Mouse (Mus musculus): Measurements from ENCODE around the gene Mrpl43.

Gene Mrpl43

DNA sequence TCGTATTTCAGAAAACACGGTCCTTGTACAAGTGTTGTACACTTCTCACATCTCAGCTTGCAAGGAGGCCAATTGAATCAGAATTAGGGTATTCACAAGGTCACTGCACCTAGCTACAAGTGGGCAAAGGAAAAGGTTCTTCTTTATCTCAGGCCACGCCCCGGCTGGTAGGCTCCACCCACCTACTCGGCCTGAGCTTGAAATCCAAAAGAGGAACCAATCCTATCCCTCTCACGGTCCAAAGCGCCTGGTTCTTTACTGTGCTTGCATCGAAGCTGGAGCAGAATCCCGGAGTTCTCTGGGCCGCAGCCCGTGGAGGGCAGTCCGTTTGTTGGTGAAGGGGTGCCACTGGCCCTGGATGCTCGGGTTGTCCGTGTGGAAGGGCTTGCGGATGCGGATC lies 798 bp downstream of the Mrpl43 start, which contains the start of gene Twnk:
TSS of gene Twnk (plus strand) at position 220 of the 400 bp plus-strand sequence.
- no peak for DNase-seq

DNA sequence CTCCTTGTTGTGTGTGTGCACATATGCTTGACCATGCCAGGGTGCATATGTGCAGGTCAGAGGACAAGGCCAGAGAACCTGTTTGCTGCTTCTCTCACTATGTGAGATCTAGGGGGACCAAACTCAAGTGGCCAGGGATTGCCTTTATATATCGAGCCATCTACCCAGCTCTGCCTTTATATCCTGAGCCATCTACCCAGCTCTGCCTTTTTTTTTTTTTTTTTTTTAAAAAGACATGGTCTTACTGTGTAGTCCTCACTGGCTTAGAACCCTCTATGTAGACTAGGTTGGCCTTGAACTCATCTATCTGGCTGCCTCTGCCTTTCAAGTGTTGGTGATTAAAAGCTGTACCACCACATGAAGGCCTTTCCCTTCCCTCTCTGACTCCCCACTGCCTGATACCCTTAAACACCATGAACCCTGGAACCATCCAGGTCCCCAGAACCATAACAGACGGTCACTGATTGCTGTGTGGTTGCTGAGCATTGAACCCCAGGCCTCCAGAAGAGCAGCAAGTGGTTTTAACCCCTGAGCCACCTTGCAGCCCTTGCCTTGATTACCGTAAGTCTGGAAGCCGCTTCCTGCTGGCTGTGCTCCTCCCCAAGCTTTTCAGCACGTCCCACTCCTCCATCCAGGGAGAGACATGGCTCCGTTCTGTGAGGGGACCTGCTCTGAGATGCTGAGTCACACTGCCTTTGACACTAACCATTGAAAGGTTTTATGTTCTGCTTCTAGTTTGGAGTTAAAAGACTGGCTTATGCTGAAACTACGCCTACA lies 2.3 kb downstream of the Mrpl43 start:
- no peak for DNase-seq

DNA sequence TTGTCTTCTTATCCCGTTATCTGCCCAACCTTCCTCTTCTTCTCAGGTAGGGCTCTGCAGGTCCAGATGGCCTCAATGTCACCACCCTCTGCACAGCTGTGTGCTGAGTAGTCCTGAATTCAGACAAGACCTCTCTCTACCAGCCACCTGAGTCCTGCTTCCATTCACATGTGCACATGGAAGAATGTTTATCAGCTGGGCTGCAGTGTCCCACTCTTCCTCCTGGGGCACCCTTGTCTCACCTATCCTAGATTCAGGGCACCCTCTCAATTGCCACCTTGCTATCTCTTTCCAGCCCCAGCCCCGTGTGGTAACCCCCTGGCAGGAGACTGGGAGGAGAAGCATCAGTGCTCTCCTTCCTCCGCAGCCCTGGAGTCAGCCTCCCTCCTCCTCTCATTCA lies 3.9 kb downstream of the Mrpl43 start:
- DNase-seq, result no peak

DNA sequence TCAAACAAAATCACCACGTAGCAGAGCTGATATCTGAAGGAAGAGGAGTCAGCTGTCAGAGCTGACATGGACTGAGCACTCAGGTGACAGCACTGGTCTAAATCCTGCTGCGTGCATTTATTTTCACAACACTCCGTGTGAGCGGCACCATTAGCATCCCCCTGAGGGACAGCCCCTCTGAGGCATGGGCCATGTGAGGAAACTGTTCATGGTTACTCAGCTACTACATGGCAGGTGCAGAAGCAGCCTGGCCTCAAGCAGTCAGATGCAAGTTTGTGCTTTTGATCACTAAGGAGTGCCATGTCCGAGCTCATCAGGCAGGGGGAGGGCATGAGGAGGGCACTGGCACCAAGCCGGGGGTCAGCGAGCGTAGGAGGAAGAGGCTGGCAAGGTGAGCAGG lies 6.6 kb downstream of the Mrpl43 start:
- no peak for DNase-seq

DNA sequence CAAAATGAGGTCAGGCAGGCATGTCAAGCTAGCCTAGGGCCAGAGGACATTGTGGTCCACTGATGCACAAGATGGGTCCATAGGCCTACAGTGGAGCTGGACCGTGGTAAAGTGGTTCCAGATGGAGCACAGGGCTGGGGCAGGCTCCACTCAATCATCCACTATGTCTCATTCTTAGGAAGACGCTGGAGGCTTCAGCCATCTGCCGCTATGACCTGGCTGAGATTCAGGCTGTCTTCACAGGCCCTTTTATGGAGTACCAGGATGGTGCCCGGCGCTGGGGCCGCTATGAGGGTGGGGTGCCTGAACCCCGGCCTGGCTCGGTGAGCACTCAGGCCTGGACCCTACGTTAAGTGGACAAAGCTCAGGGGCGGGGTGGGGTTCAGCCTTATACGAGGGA lies 8.5 kb downstream of the Mrpl43 start:
- DNase-seq, result no peak

DNA sequence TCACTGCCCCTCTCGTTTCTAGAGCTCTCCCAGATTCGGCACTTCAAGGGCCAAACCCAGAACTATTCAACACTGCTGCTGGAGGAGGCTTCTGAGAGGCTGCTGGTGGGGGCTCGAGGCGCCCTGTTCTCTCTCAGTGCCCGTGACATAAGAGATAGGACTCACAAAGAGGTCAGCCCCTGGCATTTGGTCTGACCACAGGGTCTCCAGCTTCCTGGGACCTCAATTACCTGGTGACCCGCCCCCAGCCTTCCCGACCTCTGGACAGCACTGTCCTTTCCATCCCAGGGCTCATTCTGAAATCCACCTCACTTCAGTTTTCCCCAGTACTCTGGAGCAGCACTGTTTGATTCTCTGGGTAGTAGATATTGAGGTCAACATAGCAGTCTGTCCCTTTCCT lies 13.5 kb downstream of the Mrpl43 start:
- no peak for DNase-seq

DNA sequence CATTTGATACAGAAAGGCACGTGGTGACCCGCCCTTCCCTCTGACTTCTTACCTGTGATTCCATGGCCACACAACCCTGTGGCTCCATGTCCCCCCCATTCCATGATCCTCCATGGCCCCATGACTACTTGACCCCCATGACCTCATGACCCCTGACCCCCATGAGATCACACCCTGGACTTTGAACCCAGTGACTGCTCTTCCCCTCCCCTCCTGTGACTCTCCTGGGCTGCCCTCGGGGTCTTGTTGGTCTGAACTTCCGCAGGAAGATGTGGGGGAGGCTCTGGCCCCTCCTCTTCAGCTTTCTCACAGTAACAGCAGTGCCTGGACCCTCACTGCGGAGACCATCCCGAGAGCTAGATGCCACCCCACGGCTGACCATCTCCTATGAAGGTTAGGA lies 14.0 kb downstream of the Mrpl43 start:
- no peak for DNase-seq

DNA sequence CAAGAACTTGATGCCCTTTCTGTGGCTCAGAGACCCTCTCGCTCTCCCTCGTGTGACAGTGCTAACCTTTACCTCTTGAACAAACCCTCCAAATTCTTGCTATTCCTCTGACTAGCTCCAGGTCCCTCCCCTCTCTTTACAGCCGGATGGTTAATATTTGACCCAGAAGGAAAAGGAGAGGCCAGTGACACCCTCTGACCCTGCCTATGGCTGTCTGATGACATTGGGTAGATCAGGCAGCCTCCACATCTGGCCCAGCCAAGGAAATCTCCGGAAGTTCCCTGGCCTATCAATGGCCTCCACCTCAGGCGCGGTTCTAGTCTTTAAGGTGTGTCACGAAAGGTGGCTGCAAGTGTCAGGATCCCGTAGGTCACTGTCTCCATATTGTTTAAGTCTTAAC lies 15.2 kb downstream of the Mrpl43 start:
- DNase-seq, result no peak

DNA sequence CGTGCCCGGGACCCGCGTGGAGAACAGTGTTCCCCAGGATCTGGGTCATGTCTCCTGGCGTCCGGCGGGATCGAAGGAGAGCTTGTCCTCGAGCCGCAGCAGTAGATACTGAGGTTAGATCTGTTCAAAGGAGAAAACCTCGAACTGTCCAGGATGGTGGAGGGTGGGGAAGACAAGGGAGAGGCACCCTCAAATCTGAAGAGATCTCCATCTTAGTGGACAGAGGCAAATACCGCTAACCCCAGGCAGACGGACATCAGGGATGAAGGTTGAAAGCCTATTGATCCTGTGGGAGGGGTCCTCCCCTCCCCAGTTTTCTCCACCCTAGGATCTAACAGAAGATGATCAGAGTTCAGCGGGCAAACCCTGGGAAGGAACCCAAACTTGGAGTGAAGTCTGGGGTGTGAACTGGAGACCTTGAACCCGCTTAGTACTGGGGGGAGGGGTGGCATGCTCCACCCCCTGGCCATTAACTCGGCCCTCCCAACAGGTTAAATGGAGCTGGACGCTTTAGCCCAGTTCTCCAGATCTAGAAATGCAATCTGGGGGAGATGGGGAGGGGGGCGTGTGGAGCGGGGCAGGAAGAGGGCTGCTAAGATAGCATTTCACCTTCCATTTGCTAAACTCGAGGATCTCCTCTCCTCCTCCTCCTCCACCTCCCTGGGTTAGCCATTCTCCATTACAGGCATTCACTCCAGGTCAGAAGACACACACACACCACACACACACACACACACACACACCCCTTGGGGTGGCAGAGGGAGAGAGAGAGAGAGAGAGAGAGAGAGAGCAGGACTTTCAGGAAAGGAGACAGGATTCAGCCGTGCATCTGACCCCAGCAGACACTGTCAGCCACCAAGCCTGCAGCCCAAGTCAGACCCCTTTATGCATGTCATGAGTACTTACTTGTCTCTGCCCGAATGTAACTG lies 16.4 kb downstream of the Mrpl43 start:
- DNase-seq, result no peak

DNA sequence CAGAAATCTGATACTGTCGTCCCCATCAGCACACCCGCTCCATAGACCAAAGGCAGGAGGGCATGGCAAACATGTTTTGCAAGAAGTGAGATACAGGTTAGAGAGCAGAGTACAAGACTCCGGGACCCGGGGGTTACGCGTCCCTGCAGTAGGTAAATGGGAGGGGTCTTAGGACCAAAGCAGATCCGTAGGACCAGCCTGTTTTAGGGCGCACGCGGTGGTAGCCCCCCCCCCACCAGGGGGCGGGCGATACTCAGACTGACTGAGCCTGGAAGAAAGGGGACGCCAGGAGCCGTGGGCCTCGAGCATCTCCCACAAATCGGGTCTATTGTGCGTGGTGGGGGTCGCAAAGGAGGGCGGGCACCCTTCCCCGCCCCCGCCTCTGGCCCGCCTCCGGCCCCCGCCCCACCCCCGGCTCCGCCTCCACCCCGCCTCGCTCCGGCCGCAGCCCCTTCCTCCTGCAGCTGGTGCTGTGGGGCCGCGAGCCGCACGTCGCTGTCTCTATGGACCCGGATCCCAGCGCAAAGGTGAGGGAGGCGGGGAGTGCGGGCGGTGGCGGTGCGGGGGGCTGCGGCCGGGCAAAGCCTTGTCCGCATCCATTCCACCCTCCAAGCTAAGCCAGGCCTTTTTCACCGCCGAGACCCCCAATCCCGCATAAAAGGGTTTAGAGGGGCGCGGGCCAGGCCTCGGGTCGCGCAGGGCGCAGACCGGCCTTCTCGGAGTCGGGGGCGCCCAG lies 17.2 kb downstream of the Mrpl43 start, which contains the start of gene Sema4g:
TSS of gene Sema4g (plus strand) at position 271 of the 736 bp plus-strand sequence.
- peak; percentile 79 for DNase-seq

DNA sequence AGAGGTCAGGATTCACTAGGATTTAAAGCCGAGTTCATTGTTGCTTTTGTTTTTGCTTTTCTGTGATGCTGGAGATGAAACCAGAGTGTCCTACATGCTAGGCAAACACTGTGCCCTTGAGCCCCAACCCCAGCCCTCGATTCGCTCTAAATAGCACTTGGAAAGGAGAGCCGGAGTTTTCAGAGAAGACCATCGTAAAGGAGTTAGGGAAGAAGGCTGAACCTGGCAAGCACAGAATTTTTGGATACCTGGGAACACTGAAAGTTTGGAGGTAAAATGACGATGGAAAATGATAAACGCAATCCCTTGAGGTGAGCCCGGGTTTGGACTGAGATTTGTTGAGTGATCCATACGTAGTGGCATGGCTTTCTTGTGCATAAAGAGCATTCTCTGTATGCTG lies 17.9 kb downstream of the Mrpl43 start:
- DNase-seq, result no peak

DNA sequence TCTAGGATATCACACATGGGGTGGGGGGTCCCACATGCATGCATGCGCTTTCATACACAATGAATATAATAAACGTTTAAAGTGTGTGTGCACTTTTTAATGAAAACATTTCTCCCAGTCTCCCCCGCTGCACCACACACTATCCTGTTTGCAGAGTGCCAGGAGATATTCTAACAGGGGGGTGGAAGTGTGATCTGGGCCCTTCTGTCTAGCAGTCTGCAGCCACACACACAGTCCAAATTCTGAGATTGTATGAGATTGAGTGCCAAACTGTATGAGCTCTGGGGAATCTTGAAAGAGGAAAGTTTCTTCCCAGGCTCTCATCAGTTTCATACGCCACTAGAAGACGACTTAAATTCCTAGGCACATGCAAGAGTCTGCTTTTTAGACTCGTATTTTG lies 18.4 kb downstream of the Mrpl43 start:
- DNase-seq, result no peak

DNA sequence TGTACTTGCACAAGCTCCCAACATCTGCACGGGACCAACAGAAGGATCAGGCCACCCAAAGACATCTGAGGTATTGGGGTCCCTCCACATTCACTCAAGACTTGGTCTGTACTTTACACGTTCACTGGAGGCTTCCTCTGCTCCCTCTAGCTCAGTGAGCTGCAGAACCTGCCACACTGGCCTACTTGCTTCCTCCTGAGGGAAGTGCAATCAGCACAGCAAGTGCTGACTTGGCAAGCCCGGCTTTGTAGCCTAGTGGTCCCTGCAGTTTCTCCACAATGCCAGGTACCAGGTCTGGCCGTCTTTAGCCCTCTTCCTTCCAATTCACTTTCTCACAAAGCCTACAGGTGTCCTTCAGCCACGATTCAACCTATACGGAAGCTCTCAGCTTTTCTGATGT lies 19.2 kb downstream of the Mrpl43 start:
- DNase-seq, result no peak

DNA sequence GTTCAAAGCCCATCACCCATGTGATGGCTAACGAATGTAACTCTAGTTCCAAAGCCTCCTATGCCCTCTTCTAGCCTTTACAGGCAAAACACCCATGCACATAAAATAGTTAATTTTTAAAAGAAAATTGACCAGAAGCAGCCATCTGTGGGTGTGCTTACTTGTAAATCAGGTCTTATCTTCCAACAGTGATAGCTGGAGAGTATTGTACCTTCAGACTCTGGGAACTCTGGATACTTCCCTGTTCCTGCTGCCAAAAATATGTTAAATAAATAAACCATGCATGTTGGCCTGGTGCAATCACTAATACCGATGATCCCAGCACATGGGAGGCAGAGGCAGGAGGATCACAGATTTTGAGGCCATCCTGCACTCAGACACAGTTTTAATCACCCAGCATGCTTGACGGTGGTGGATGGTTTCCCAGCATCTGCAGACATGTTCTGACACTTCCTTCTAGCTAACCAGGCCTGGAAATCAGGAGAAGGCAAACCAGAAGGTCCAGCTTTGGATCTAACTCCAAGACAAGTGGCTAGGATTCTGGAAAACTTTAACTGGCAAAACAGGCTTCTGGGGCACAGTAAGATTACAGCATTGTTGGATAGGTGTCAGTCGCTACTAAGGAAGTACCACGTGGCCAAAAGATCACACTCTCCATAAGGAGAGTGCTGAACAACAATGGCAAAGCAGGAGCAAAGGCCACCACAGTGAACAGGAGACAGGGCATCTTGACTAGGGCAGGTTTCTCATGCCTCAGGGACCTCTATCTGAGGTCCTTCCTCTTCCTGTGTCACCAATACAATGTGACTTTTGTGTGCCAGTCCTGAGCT lies 20.9 kb downstream of the Mrpl43 start:
- no peak for DNase-seq

DNA sequence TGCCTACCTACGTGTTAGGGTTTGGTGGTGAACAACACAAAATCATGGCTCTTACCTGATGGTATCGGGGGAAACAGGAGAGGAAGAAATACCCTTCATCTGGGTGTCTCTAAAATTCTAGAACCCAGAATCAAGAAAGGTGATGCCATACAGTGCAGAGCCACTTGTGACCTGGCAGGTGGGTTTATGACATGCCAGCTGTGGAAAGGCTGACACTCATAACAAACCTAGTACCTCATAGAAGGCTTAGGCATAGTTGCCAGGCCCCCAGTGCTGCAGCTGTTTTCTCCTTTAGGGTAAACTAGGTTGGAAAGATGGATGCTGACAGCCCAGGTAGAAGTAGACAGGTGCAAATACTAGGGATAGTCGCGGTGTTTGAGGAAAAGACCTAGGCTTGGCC lies 21.8 kb downstream of the Mrpl43 start:
- DNase-seq, result no peak

DNA sequence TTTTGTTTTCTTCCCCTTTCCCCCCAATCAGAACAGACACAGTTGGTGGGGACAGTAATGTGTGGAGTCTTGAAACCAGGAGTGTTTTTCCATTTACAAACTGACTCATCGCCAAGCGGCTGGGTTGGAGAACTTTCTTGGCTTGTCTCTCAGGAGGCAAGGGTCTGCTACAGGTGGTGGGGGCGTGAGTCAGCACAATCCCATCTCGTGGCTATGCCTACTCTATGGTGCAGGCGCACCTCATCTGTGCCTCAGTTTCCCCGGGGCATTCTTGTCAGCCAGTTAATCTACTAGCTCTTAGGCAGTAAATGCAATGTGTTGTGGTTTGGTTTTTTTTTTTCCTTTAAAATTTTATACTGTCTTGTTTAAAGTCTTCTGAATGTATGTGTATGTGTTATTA lies 22.9 kb downstream of the Mrpl43 start:
- no peak for DNase-seq

DNA sequence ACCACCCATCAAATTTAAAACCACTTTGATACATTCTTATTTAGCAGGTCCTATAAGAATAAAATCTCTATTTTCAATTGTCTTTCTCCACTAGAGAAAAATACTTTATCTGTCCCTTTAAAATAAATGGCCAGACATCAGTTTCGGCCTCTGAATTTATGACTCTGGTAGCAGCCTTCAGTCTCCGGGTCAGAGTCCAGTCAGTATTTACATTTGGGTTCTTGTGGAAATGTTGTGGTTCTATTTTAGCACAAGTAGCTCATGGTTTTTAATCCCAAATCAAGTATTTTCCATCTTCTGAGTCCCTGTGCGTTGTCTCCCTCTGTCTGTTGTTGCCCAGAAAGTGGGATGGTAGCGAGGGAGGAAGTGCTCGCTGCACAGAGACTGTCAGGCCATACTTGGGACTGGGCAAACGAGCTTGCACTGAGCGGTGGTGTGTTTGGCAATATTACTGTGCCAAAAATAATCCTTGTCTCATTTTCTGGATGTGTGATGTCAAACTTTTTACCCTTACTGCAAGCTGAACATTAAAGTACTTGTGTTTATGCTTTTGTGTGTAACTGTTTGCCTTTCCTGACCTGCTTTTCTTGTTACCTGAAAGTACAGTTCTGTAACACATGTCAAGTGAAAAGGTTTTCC lies 23.6 kb downstream of the Mrpl43 start:
- no peak for DNase-seq

DNA sequence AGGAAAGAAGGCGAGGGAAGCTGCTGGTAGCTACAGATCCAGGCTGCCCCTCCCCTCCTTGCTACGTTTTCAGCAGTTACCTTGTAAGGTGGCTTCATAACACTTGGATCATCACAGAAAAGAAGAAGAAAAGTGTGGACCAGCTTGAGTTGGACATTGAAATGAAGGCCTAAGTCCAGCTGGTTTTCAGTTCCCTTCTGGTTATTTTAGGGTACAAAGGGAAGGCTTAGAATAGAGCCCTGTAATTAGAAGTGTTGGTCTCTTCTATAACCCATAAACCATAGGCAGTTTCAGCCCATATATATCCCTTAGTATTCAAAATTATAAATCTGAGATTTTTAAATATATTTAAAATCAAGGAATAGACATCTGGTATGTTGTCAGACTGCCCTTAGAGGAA lies 25.5 kb downstream of the Mrpl43 start:
- no peak for DNase-seq

DNA sequence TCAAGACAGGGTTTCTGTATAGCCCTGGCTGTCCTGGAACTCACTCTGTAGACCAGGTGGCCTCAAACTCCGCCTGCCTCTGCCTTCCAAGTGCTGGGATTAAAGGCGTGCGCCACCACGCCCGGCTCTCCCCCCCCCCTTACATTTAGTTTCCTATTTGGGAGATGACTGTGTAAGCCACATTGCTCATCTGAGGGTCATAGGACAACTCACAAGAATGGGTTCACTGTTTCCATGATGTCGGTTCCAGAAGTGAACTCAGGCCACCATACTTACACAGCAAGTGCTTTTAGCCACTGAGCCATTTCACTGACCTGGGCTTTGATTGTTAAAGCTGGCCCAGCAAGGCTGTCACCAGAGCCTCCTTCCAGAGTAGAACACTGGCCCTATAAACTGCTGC lies 29.1 kb downstream of the Mrpl43 start:
- DNase-seq, result no peak

DNA sequence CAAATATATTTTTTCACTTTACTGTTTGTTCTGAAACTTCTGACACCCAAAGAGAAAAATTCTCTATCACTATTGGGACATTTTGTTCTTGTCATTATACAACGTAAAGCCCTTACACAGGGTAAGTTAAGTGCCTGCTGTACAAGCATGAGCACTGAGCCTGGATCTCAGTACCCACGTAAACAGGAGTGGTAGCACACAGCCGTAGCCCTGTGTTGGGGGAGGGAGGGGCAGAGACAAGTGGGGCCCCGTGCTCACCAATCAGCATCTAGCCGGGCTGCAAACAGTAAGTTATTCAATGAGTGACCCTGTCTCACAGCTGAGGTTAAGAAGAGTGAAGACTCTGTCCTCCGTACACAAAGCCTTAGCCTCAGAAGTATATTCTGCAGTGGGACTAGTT lies 29.6 kb downstream of the Mrpl43 start:
- DNase-seq, result no peak

DNA sequence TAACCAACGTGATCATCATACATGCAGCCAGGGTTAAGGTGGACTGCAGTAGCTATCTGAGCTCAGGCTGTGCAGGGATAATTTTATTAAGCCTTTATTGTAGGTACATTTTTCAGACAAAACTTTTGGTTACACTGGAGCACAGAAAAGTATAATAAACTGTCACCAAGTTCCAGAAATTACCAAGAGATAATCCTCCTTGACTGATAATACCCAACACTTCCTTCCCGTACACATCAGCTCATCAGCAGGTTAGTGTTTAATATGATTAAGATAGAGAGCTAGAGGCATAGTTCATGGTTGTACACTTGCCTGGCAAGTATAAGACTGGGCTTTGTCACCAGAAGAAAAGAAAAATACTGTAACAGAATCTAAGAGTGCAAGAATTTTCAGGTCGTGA lies 37.9 kb downstream of the Mrpl43 start:
- no peak for DNase-seq

DNA sequence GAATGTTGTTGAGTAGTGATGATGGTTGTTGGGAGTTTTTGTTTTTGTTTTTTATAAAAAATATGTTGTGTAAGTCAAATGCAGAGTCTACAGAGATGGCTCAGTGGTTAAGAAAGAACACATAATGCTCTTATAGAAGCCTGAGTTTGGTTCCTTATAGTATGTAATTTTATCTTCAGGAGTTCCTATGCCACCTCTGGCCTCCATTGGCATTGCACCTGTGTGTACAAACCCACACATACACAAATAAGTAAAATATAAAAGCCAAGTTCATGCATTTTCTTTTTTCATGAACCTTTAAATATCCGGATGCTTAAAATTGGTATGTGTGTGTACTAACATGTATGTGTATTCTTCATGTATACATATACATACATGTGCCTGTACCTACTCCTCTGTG lies 40.3 kb downstream of the Mrpl43 start:
- no peak for DNase-seq

Measured in right cerebral cortex, postnatal 4 days (tissue).